Mouse (Mus musculus) stomach, embryonic 14.5 days (tissue): Measurements from ENCODE around the gene Ecd. TPM values are rescaled to one million over a fixed set of nuclear protein-coding genes. Genes with fewer than 3 reads are reported as not detected.
"Not testable (repeated sequence)": the region's sequence is repeated elsewhere in the genome, so short reads cannot be mapped to it uniquely, and the experiment has no call there.

ENCODE experiments used
- ATAC-seq: fragments of 200-750 bp; cut with Nextera tagmentation; 2 replicates; pipeline ENCODE4 v1.8.0; 2017; ENCODE audit warnings: low read depth, moderate TSS enrichment; ENCODE audit not compliant: insufficient number of reproducible peaks, insufficient read depth, low FRiP score
- H3K27ac ChIP-seq: fragments of 300-500 bp; sonication (generic); 2 replicates; pipeline ENCODE4 v1.5.1; 2014; ENCODE audit warnings: mild to moderate bottlenecking, low read length, moderate library complexity, mixed read lengths
- H3K27me3 ChIP-seq: fragments of 300-500 bp; sonication (generic); 2 replicates; pipeline ENCODE4 v1.6.1; 2014; ENCODE audit warnings: low read length, control low read depth, mixed read lengths; ENCODE audit not compliant: control insufficient read depth, insufficient read depth
- H3K36me3 ChIP-seq: fragments of 300-500 bp; sonication (generic); 2 replicates; pipeline ENCODE4 v1.6.1; 2014; ENCODE audit warnings: mild to moderate bottlenecking, control low read depth, low read length, moderate library complexity, mixed read lengths; ENCODE audit not compliant: control insufficient read depth, insufficient read depth
- H3K4me1 ChIP-seq: fragments of 300-500 bp; sonication (generic); 2 replicates; pipeline ENCODE4 v1.6.1; 2014; ENCODE audit warnings: low read length, control low read depth, mixed read lengths; ENCODE audit not compliant: control insufficient read depth, insufficient read depth
- H3K4me2 ChIP-seq: fragments of 300-500 bp; sonication (generic); replicated peaks from 2 replicates; pipeline ENCODE4 v1.6.1; 2014; ENCODE audit warnings: low read depth, low read length, control low read depth
- H3K4me3 ChIP-seq: fragments of 300-500 bp; sonication (generic); 2 replicates; pipeline ENCODE4 v1.5.1; 2014; ENCODE audit warnings: low read depth, low read length, control low read depth
- H3K9ac ChIP-seq: fragments of 300-500 bp; sonication (generic); replicated peaks from 2 replicates; pipeline ENCODE4 v1.6.1; 2014; ENCODE audit warnings: low read depth, mild to moderate bottlenecking, control low read depth, low read length, moderate library complexity, mixed read lengths
- H3K9me3 ChIP-seq: fragments of 300-500 bp; sonication (generic); 2 replicates; pipeline ENCODE4 v1.6.1; 2016; ENCODE audit warnings: low read depth, low read length, control low read depth; ENCODE audit not compliant: control insufficient read depth
- WGBS: fragments of 180-500 bp; shearing (Covaris S2); extraction: QIAGEN DNeasy Blood & Tissue Kit; methylation state at CpG from one replicate; pipeline ENCODE4 v1.1.7; 2014; 5-methylcytosine and 5-hydroxymethylcytosine counted together
- polyA plus RNA-seq: library from polyadenylated mRNA; unstranded; fragments of >200 nt; fragmentation: Nextera tagmentation; extraction: Ambion mirVana; gene quantifications from 2 replicates; pipeline ENCODE4 v1.2.1, GENCODE M21; 2014

Gene Ecd
- polyA plus RNA-seq, 1 experiment from 2014 or later = 53.1 TPM

- not testable (repeated sequence) for H3K27ac ChIP-seq, H3K4me3 ChIP-seq, H3K9ac ChIP-seq, H3K27me3 ChIP-seq, H3K9me3 ChIP-seq, ATAC-seq, H3K4me1 ChIP-seq, H3K4me2 ChIP-seq
- peaks cover 11% of the 10 kb centered on the region; the same call in 1 of the 2 replicates for H3K36me3 ChIP-seq
- 63% methylated on average over 2 of the region's 2 CpGs for WGBS
These were observed 42.8 kb downstream of the Ecd start for GRCm38 (mm10) chr14:20305085-20305484.

GRCm38 (mm10) chr14:20298131-20298530 is 49.8 kb downstream of the Ecd start:
- no peak overlapping the region for H3K9ac ChIP-seq
- no peak for ATAC-seq
- no peak overlapping the region for H3K4me3 ChIP-seq
- H3K4me2 ChIP-seq = no peak overlapping the region
- 77% methylated on average over 3 of the region's 3 CpGs for WGBS
- no peaks in the 10 kb centered on the region for H3K9me3 ChIP-seq
- peaks cover 5% of the 10 kb centered on the region; the same call in 1 of the 2 replicates for H3K4me1 ChIP-seq
- H3K36me3 ChIP-seq = no peaks in the 10 kb centered on the region
- no peaks in the 10 kb centered on the region for H3K27me3 ChIP-seq
- no peak overlapping the region for H3K27ac ChIP-seq

GRCm38 (mm10) chr14:20297616-20298015 is 50.3 kb downstream of the Ecd start:
- Histone ChIP-seq H3K9me3 (no peaks in the 10 kb centered on the region), H3K36me3 (no peaks in the 10 kb centered on the region), H3K4me1 (peaks cover 5% of the 10 kb centered on the region; the same call in 1 of the 2 replicates), H3K27ac (no peak overlapping the region), H3K9ac (no peak overlapping the region), H3K4me3 (no peak overlapping the region), H3K4me2 (no peak overlapping the region), H3K27me3 (no peaks in the 10 kb centered on the region)
- no peak for ATAC-seq
- WGBS = 85% methylated on average over 3 of the region's 3 CpGs

GRCm38 (mm10) chr14:20294947-20295346 is 53.0 kb downstream of the Ecd start:
- no peaks in the 10 kb centered on the region for H3K36me3 ChIP-seq
- peak overlapping the region; percentile 0; the same call in 1 of the 2 replicates for H3K9ac ChIP-seq
- no peaks in the 10 kb centered on the region for H3K27me3 ChIP-seq
- H3K27ac ChIP-seq = no peak overlapping the region
- peak overlapping the region; percentile 64 for H3K4me2 ChIP-seq
- H3K4me1 ChIP-seq = peaks cover 8% of the 10 kb centered on the region; the same call in 1 of the 2 replicates
- no peak for ATAC-seq
- 40% methylated on average over 8 of the region's 8 CpGs for WGBS
- H3K9me3 ChIP-seq = no peaks in the 10 kb centered on the region
- peak overlapping the region; percentile 36 for H3K4me3 ChIP-seq

- peak within 1 kb of the TSS; percentile 36 for H3K4me3 ChIP-seq
- peak; percentile 94 for ATAC-seq
These were observed 53.6 kb downstream of the Ecd start, which contains the start of gene Nudt13 for GRCm38 (mm10) chr14:20294117-20294892. TSS of gene Nudt13 (plus strand) at chr14:20294697.

GRCm38 (mm10) chr14:20291391-20291790 is 56.5 kb downstream of the Ecd start:
- no peak overlapping the region for H3K4me3 ChIP-seq
- ATAC-seq = no peak
- H3K27me3 ChIP-seq = no peaks in the 10 kb centered on the region
- peaks cover 8% of the 10 kb centered on the region; the same call in 1 of the 2 replicates for H3K4me1 ChIP-seq
- WGBS = 46% methylated on average over 4 of the region's 4 CpGs
- H3K9me3 ChIP-seq = no peaks in the 10 kb centered on the region
- no peak overlapping the region for H3K9ac ChIP-seq
- H3K36me3 ChIP-seq = no peaks in the 10 kb centered on the region
- H3K27ac ChIP-seq = no peak overlapping the region
- H3K4me2 ChIP-seq = no peak overlapping the region

More at GRCm38 (mm10) chr14:20294117-20294892, 53.6 kb downstream of the Ecd start, which contains the start of gene Nudt13:
- no peaks in the 10 kb centered on the region for H3K36me3 ChIP-seq
- H3K27me3 ChIP-seq = no peaks in the 10 kb centered on the region
- peak within 1 kb of the TSS; percentile 64 for H3K4me2 ChIP-seq
- H3K9me3 ChIP-seq = no peaks in the 10 kb centered on the region
- H3K9ac ChIP-seq = peak within 1 kb of the TSS; percentile 0; the same call in 1 of the 2 replicates
- peaks cover 8% of the 10 kb centered on the region; the same call in 1 of the 2 replicates for H3K4me1 ChIP-seq
- no peak within 1 kb of the TSS for H3K27ac ChIP-seq
- WGBS = 23% methylated on average over 14 of the region's 14 CpGs

Other genes starting within 250 kb of the Ecd start
- 15.1 and 16.2 TPM in 2 replicates for gene Saysd1, start 209.6 kb downstream of the Ecd start, polyA plus RNA-seq
- gene Kcnk5, start 166.3 kb downstream of the Ecd start, polyA plus RNA-seq = 5.5 and 6.7 TPM in 2 replicates
- 4.6 and 7.0 TPM in 2 replicates for gene Kcnk16, start 78.9 kb downstream of the Ecd start, polyA plus RNA-seq
- gene Nudt13, start 53.4 kb downstream of the Ecd start, polyA plus RNA-seq = 18.7 and 21.1 TPM in 2 replicates
- 41.7 and 42.6 TPM in 2 replicates for gene Fam149b, start within 50 bp of the Ecd start, polyA plus RNA-seq
- gene Dnajc9, start 40.8 kb upstream of the Ecd start, polyA plus RNA-seq = 95.9 and 107 TPM in 2 replicates
- gene Mrps16, start 45.5 kb upstream of the Ecd start, polyA plus RNA-seq = 90.8 and 102 TPM in 2 replicates
- 0.10 and 0.27 TPM in 2 replicates for gene Cfap70, start 104.1 kb upstream of the Ecd start, polyA plus RNA-seq
- gene Anxa7, start 132.0 kb upstream of the Ecd start, polyA plus RNA-seq = 57.4 and 60.2 TPM in 2 replicates
- gene Mss51, start 148.8 kb upstream of the Ecd start, polyA plus RNA-seq = 1.3 and 1.8 TPM in 2 replicates
- 64.6 and 67.3 TPM in 2 replicates for gene Ppp3cb, start 198.5 kb upstream of the Ecd start, polyA plus RNA-seq